Mouse (Mus musculus) spleen, postnatal 4 days (tissue): ENCODE data around the gene Fam149b.
A peak's percentile ranks its signal among the peaks of the same experiment; 100 is the strongest.
"Not testable (repeated sequence)": the region's sequence is repeated elsewhere in the genome, so short reads cannot be mapped to it uniquely, and the experiment has no call there.

Experiments used
- DNase-seq, 2 experiments: peaks; one replicate each; pipeline ENCODE4 v3.0.0; 2022; ENCODE audit warnings: low spot score in 2 of 2

Fam149b gene

GRCm38 (mm10) chr14:20347991-20348541 lies at the start of gene Fam149b, which contains the start of gene Ecd:
Gene Fam149b (plus strand): TSS chr14:20348162.
Gene Ecd (minus strand): TSS chr14:20348121.
- peak; percentile 92 to 95 for DNase-seq

- DNase-seq = not testable (repeated sequence)
Observed at GRCm38 (mm10) chr14:20305085-20305484, 42.9 kb upstream of the Fam149b start.

DNA sequence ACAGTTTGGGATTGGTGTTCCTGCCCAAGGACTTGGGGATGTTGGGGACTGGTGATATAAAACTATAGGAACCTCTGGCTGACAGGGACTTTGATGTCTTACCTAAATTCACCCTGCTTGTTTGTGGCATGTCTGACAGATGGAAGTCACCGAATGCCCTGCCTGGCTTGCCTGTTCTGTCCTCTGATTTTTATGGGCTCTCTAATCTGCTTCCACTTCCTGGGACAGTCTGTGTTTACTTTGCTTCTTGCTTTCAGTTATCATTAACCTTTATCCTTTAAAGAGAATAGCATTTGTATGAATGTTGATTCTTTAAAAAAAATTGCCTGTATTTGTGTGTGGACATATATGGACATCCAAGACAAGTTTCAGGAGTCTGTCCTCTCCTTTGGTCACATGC lies 32.8 kb upstream of the Fam149b start:
- DNase-seq = no peak

DNA sequence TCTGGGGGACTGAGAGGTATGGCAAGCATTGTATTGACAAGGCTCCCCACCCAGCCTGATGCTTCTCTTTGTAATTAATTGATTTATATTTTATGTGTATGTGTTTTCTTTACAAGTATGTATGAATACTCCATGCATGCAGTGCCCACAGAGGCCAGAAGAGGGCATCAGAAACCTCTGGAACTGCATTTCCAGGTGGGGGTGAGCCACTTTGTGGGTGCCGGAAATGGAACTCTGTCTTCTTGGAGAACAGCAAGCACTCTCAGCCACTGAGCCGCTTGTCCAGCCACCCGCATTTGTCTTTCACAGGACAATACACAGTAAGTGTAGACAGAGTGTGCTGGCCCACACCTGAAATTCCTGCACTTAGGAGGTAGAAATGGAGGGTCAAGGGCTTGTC lies 28.5 kb upstream of the Fam149b start:
- peak; percentile 60 to 82 for DNase-seq

DNA sequence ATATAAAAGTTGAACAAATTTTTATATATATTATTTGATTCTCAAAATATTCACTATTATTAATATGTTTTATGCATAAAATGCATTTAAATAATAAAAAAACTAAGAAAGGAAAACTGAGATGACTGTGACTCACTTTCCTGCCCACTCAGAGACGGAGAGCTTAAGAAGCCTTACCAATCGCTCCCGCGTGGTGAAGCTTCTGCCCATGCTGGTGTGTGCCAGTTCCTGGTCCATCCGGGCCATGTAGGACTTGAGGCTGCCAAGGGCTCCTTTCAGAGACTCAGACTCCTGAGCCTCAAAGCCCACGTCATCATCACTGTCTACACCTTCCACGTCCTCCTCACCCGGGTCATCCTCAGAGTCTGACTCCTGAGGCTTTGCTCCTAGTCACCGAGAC lies 23.8 kb upstream of the Fam149b start:
- no peak for DNase-seq

DNA sequence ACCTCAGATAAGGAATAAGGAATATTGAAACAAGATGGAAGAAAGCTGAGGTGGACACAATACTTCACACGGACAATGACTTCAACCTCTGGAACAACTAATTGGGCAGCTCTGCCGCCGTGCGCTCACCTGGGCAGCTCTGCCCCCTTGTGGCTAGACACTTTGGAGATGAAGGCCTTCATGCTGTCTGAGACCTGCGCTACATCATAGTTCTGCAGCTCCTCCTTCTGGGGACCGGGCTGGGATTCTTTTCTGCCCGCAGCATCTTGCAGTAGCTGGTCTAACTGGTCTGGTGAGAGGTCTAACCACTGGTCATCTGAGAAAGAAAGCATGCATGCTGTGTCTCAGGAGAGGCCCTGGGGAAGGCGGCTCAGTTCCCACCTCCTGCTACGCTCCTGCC lies 19.5 kb upstream of the Fam149b start:
- peak in 1 of 2 experiments; percentile 21 for DNase-seq

DNA sequence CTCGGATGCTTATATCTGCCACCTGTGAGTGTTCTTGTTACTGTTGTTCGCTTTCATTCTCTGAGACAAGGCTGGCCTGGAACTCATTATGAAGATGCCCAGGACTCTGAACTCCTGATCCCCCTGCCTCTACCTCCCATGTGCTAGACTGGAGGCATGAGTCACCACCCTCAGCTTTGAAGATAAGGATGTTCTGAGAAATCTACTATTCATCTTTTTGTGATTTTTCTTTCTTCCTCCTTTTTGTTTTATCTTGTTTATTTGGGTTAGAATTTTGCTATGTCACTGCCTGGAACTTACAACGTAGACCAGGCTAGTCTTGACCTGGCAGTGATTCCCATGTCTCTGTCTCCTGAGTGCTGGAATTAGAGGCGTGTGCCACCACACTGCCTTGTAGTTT lies 16.6 kb upstream of the Fam149b start:
- no peak for DNase-seq

DNA sequence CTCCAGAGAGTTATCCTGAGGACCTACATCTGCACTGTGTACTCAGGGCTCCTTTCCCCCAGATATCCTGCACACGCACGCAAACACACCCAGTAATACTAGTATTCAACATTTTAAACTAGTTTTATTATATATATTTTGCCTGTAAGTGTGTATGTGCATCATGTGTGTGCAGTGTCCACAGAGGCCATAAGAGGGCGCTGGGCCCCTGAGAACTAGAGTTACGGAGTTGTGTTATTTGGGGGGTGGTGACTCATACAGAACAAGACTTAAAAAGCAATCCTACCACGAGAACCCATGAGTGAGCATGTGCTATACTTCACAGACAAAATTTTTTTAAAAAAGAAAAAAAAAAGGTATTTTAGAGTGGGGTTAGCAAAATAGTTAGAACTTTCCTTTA lies 8.5 kb upstream of the Fam149b start:
- no peak for DNase-seq

GRCm38 (mm10) chr14:20340149-20340548 lies 7.8 kb upstream of the Fam149b start:
- peak; percentile 19 to 71 for DNase-seq

- peak; percentile 50 to 80 for DNase-seq
Observed at GRCm38 (mm10) chr14:20340866-20341265, 7.1 kb upstream of the Fam149b start.

DNA sequence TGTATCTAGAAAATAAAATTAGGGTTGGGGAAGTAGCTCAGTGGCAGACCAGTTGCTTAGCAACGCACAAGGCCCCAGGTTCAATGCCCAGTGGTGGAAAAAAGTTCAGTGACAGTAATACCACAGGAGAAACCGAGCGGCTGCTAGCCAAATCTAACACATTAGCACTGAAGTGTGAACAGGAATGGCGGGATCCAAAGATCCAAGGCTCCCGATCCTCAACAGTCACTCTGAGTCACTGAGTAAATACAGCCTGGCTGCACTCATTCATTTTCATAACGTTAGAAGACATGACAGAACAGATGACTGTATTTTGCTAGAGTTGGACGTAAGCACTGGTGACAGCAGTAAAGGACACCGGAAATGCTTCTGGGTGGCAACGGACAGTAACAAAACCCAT lies 2.1 kb upstream of the Fam149b start:
- DNase-seq = no peak

DNA sequence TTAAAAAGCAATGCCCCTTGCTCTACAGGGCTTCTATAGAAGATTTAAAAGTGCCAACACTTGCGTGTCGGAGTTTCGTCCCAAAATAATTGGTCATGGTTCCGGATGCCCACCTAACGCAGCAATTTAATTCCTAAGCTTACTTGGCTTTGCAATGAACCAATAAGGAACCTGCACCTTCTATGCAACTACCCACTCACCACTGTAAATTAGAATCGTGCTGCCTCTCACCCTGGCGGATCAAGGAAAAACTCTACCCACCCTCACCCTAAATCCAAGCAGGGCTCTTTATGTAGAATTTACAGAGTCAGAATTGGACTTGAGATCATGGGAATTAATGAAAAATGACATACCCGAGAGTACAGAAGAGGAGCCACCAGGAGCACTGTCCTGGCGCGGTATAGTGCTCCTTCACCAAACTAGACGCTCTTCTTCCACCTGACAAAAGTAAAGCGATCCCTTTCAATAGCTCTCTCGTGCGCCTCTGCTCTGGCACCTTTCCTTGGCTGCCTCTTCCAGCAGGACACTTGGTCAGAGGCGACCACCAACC lies 446 bp upstream of the Fam149b start:
- no peak for DNase-seq

- no peak for DNase-seq
Observed at GRCm38 (mm10) chr14:20363230-20363629, 15.3 kb downstream of the Fam149b start.

GRCm38 (mm10) chr14:20368271-20368670 lies 20.3 kb downstream of the Fam149b start:
- no peak for DNase-seq

- no peak for DNase-seq
Observed at GRCm38 (mm10) chr14:20370798-20371197, 22.8 kb downstream of the Fam149b start.

- DNase-seq = no peak
Observed at GRCm38 (mm10) chr14:20371854-20372253, 23.9 kb downstream of the Fam149b start.

DNA sequence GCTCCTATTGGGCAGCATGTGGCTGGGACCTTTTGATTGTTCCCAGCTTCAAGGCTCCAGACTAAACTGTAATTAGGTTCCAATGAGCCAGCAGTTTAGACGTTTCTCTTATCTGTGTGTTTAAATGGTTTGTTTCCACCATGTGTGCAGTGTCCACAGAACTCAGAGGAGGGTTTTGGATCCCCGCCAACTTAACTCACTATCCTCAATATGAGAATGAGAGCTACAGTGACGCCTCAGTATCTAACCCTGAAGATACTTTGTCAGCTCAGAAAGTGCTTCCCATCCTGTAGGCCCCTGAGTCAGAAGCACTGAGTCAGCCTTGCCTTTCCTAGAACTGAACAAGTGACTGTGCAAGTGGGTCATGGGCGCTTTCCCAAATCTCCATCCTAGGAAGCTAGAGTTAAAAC lies 29.2 kb downstream of the Fam149b start:
- DNase-seq = peak in 1 of 2 experiments; percentile 33

DNA sequence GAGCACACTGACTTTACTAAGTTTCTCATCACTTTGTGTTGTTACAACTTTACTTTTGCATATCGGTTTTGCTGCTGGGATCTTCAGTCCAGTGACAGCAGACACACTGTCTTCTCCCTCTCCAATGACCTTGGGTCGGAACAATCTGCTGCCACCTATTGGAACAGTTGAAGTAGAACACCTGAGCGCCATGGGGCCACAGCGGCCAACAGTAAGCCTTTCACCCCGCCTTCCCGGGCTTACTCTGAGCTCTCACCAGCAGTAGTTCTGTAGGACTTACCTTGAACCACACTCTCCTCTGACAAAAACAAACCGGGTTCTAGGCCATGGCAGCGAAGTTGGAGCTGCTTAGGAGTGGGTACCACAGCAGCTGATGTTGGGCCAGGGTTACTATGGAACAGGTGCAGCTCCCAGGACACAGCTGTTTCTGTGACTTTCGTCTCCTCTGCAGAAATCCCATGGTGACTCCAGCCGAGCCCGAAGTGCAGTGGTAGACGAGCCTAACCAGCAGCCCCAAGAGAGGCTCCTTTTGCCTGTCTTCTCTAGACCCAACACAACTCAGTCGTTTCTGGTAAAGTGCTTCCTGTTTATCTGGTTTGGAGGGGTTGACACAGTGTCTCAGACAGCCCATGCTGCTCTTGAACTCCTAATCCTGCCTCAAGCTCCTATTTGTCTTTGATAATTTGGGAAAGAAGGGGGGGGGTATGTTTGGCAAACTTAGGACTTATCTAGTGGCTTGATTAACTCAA lies 30.5 kb downstream of the Fam149b start:
- DNase-seq = peak; percentile 72 to 81

DNA sequence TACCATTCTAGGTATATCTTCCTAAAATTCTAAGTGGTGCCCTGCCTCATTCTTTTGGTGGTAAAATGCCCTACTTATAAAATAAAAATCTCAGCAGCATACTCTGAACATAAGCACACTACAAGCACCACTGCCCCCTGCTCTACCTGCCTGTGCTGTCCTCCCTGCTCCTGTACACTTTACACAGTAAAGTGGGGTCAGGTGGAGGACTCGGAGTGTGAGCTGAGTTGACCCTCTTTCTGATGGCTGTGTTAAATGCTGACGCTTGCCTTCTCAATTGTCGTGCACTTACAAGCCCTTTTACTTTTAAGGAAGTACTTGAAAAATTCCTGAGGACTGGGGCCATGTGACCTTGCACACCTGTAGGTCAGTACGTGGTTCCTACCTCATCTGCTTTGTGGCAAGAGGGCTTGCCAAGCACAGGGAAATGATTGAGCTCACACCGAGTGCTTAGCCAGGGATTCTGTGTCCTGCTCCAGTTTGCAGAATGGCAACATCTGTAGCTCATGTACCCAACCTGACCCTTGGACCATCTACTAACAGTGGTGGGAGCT lies 31.2 kb downstream of the Fam149b start:
- DNase-seq = no peak

GRCm38 (mm10) chr14:20379753-20380430 lies 31.9 kb downstream of the Fam149b start:
- DNase-seq = peak in 1 of 2 experiments; percentile 35

DNA sequence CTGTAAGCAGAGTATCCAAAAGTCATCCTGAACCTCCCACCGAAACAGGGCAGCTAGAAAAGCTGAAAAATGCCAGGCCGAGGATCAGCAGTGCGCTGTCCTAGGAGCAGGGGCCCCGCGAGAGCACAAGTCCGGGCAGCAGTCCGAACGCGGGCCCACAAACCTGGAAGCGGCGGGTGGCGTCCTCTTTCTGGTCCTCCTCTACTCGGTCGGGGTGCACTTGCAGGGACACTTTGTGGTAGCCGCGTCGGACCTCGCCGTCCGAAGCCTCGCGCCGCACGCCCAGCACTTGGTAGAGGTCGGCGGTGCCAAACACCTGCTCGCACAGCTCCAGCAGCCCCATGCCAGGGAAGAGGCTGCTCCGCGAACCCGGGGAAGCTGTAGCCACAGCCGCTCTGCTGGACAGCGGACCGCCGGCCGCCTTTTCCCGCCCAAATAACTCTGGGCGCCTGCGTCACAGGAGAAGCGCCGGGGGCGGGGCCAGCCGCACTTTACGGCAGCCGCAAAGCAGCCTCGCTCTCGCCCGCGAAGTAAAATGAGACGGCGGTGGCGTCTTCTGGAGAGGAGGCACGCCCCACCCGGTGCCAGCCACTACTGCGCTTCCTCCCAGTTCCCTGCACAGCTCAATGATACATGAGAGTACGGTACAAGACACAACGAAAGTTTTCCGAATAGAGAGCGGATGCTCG lies 40.6 kb downstream of the Fam149b start, which contains the start of gene Dnajc9:
TSS of gene Dnajc9 (minus strand) at position 470 of the 689 bp plus-strand sequence.
- DNase-seq = peak; percentile 97 to 98
